Mouse (Mus musculus) T-helper 17 cell (primary cell): ENCODE data around the gene Apold1.

Experiments
- in situ Hi-C, 2 experiments: fragments of 300-600 bp; cut with MboI, MseI; formaldehyde crosslinking; loops; 1 replicate in 1 of 2; 2 replicates in 1 of 2; pipeline ENCODE4 v1.15.1; 2025; ENCODE audit warnings: high pct_unique_total_duplicates in 2 of 2

The Apold1 gene

DNA sequence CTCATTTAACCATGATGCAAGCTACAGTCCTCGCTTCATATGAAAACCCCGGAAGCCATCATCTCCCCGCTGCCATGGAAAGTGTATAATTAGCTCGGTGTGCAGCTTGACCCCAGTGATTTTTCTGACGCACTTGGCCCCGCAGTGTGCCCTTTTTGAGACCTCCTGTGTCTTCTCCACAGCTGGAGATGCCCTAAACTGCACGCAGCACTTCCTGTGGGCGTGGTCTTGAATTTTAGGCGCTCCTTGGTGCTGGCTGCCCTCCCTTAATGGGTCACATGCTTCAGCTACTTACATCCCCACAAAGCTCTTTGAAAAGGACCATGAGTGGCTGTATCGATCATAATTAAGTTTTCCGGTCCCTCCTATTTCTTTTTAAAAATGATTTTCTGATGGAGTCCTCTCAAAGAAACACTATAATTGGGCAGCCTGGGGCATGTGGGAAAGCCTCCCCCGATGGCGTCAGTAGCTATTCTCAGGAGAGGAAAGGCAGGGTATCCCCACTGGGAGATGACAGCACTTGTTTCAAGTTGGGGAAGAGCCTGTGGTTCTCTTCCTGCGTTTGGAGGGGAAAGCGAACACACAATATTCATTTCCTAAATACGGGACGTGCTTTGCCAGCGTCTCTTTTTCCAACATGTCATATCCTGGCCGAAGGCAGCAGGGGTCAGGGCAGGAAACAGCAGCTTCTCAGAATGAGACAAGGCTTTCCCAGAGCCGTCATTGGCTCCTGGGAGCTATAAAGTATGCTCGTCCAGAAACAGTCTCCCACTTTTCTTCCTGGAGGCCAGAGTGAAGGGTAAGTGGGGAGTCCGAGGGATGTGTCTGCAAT lies at the start of gene Apold1:
TSS of gene Apold1 (plus strand) at position 488 of the 832 bp plus-strand sequence.
- in situ Hi-C loops = loop anchor here in 1 of 2 experiments (10.0 kb wide), 1 partner anchor 837 kb away; no protein-coding TSS in a partner anchor

DNA sequence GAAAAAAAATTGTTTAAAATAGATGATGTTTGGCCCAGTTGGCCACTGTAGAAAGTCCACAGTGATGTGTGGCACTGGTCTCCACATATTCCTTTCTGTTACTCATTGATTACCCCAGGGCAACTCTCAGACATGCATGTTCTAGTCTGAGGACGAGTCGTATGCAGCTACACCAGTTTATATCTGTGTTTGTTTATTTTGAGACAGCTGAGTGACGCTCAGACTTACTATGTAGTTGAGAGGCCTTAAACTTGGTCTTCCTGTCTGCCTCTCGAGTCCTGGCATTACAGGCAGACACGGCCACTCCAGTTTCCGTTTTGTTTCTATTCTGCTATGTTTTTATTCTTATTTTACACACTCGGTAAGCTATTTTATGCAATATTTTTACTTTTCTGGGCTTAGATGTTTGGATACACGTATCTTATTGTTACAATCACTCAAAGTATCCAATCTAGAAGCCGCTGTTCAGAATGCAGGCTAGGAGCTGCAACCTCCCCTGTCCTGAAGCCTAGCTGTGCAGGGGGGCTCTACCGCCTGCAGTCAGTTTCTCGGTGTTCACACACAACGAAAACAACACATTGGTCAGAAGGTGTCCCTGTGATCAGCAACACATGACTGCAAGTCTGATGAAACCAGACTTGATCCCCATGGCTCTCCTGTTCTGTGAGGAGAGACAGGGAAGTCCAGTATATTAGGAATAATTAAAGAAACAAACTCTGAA lies 48.9 kb upstream of the Apold1 start:
- in situ Hi-C loops = loop anchor here in 1 of 2 experiments (5.0 to 10.0 kb wide), 2 partner anchors 35 to 1872 kb away; partner anchors contain the start of genes Gpr19, H2afj and Hist4h4

DNA sequence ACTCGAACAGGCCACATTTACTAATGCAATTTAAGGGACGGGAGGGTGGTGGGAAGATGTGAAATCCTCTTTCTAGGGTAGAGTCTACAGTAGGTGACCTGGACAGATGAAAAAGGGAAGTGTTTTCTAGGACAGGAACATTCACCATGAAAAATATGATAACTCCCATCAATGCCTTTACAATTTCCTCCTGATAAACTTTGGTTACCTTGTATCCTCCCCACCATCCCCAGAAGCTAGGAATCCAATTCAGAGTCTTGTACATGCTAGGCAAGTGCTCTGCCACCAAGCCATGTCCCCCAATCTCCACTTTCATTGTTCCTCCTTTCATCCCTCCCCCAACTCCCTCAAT lies 48.3 kb upstream of the Apold1 start:
- in situ Hi-C loops = loop anchor here in 1 of 2 experiments (5.0 to 10.0 kb wide), 2 partner anchors 36 to 1872 kb away; partner anchors contain the start of genes Gpr19, H2afj and Hist4h4

DNA sequence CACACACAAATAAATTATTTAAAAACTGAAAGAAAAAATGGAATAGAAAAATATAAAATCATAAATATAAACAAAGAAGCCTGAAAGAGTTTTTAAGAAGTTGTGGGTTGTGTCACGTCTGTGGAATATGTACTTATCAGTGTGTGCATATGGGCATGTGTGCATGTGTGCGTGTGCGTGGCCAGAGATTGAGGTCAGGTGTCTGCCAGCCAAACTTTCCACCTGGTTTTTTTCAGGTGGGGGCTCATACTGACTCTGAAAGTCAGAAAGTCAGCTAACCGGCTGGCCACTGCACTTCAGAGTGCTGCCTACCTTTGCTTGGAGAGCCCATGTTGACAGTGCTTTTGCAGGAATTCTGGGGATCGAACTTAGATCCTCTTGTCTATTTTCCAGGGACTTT lies 47.2 kb upstream of the Apold1 start:
- in situ Hi-C loops = loop anchor here in 1 of 2 experiments (5.0 to 10.0 kb wide), 2 partner anchors 37 to 1870 kb away; partner anchors contain the start of genes Gpr19, H2afj and Hist4h4

DNA sequence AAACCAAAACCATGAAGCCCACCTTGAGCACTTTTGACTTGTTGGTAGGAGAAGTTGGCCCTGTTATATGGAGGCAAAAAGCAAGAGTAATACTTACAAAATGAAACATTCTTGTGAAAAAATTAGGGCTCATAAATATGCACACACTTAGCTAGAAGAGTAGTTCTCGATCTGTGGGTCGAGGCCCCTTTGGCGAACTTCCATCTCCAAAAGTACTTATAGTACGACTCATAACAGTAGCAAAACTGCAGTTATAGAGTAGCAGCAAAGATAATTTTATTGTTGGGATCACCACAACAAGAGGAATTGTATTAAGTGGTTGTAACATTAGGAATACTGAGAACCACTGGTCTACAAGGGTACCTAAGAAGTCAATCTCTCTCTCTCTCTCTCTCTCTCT lies 41.7 kb upstream of the Apold1 start:
- in situ Hi-C loops = loop anchor here in 1 of 2 experiments (10.0 kb wide), 1 partner anchor 1865 kb away; the partner anchor contains the start of genes H2afj and Hist4h4

DNA sequence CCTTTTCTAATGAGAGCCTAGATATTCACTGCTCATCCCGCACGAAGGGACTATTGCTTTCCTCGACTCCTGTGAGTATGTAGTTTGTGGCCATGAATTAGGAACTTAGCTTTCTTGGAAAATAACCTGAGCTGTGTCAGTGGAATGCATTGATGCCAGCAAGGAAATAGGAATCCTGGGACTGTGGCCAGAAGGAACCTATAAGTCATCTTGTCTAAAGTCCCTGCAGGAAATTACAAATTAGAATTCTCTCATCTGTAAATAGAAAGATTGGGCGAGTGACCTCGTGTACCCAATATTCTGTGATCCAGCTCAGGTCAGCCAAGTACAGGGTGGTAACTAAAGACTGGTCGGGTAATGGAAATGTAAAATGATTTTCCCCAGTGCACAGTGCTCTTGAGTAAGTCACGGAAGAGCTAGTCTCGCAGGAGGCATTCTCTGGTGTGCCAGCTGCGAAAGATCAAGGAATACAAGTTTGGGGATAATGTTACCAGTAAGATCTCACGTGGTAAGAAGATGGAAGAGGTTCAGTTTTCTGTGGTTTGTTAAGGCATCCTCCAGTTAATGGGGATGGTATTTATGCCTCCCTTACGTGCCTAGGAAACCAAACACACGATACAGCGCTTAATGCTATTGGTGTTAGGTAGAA lies 37.6 kb upstream of the Apold1 start:
- in situ Hi-C loops = no loop called here

DNA sequence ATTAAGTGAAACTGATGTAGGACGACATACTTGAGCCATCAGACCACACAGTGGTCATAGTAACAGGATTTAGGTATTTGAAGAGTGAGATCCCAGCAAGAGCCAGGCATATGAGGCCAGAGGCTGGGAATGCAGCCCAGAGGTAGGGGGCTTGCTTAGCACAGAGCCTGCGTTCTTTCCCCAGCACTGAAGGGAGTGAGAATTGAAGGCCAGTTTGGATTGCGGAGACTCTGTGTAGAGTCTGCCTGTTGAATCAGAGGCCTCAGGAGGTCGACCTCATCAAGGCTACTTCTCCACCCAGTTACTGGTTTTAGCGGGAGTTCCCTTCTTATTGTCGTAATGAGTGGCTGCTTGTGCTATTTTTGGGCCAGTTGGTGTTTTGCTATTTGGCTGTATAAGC lies 35.5 kb upstream of the Apold1 start:
- in situ Hi-C loops = loop anchor here (5.0 kb wide), 1 partner anchor 69 kb away; no protein-coding TSS in a partner anchor

DNA sequence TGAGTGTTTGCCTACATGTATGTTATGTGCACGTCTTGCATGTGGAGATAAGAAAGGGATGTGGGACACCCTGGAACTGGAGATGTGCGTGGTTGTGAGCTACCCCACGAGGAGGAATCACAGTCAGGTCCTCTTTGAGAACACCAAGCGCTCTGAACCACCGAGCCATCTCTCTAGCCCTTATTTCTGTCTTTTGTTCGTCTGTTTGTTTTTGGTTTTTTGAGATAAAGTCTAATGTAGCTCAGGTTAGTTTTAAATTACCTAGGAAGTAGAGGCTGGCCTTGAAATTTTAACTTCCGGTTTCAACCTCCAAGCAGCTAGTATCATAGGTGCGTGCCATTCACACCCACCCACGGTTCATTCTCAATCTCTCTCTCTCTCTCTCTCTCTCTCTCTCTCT lies 34.7 kb upstream of the Apold1 start:
- in situ Hi-C loops = loop anchor here (5.0 kb wide), 1 partner anchor 70 kb away; no protein-coding TSS in a partner anchor

DNA sequence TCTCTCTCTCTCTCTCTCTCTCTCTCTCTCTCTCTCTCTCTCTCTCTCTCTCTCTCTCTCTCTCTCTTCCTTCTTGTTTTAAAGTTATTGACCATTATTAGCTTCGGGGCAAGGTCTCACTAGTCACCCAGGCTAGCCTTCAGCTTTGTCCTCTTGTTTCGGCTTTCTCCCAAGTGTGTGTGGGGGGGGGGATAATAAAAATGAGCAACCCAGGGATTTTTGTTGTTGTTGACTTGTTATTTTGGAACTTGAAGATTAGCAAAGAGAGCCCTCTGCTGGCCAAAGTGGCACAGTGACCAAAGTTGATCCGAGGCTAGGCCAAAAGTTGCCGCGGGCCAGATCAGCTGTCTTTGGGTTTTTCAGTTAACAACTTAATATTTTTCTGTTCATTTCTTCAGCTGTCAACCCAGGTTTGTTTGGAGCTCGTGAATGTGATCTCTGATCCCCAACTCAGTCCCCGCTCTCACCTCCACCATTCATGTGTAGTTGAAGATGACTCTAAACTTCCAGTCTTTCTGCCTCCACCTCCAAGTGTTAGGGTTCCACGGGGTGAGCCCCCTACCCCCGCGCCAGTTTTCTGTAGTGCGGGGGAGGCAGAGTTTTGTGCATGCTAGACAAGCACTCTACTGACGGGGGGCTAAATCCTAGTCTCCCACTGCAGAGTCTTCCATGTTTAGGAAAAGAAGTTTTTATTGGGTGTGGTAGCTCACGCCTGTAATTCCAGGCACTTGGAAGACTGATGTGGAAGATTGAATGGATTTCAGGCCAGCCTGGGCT lies 34.0 kb upstream of the Apold1 start:
- in situ Hi-C loops = loop anchor here (5.0 kb wide), 1 partner anchor 70 kb away; no protein-coding TSS in a partner anchor

DNA sequence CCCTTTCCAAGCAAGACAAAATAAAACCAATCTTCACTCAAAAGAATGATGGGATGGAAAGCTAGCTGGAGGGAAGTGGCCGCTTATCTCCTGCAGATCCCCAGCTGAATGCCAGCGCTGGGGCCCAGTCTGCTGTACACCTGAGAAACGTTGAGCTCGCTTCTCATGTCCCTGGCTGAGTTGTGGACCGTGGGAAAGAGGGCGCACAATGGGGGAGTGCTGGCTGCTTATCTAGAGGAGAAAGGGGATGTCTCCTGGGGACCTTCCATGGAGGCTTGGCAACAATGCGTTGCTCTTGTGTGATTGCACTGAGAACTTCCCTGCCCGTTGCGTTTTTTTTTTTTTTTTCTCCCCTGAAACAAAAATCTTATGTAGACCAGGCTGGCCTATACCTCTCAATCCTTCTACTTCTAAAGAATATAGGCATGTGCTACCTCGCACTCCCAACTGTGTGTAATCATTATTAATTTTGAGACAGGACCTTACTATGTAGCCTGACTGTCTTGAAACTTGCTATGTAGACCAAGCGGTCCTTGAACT lies 32.9 kb upstream of the Apold1 start:
- in situ Hi-C loops = loop anchor here (5.0 kb wide), 1 partner anchor 71 kb away; no protein-coding TSS in a partner anchor

DNA sequence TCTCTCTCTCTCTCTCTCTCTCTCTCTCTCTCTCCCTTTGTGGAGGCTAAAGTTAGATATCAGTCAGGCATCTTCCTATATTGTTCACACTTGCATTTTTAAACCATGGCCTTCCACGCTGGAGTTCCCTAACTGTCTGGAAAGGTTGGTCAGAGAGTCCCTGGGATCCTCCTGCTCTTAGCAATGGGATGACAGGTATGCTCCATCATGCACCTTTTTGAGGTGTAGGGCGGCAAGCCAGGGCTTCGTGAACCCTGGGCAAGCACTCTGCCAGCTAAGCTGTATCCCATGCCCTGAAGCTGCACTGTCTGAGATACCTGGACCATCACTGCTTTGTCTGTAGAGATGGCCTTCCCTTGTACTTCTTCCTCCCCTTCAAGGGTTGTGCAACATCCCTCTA lies 32.3 kb upstream of the Apold1 start:
- in situ Hi-C loops = loop anchor here (5.0 kb wide), 1 partner anchor 72 kb away; no protein-coding TSS in a partner anchor

DNA sequence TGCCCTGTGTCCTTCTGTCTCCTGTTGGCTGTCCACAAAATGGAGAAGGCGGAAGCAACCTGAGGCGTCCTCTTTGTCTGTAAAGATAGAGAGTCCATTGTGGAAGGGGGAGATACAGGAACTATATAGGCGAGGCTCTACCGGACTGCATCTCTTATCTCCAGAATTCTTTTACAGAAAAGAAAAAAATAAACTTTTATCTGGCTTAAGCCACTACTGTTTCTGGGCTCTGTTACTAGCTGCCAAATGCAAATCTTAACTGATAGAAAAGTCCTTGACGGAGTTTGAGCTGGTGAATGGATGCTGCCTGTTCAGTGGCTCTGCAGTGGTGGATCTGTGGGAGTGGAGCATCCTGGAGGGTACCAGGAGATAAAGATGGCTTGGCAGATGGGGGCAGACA lies 30.2 kb upstream of the Apold1 start:
- in situ Hi-C loops = no loop called here

DNA sequence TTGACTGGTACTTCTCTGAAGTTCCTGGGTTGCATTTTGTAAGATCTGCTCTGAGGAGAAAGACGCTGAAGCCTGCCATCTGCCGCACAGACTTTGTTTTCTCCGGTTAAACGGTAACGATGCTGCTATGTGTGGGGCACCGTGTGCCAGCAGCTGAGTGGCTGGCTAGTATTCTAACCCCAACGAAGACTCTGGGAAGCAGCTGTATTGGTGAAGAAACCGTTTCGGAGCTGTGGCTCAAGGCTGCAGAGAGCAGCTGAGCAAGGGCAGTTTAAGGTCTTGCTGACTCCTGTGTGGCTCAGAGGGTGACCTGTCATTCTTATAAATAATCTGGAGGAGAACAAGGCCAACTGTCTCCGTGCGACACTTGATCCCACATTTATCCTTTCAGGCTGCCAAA lies 27.5 kb upstream of the Apold1 start:
- in situ Hi-C loops = no loop called here

DNA sequence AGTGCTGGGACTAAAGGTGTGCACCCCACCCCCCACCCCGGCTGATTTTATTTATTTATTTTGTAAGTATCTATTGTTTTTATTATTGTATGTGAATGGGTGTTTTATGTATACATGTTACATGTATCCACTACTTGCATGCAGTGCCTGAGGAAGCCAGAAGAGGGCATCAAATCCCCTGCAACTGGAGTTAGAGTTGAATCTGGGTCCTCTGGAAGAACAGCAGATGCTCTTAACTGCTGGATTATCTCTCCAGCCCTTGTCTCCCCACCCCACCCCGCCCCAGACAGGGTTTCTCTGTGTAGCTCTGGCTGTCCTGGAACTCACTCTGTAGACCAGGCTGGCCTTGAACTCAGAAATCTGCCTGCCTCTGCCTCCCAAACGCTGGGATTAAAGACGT lies 25.1 kb upstream of the Apold1 start:
- in situ Hi-C loops = no loop called here

DNA sequence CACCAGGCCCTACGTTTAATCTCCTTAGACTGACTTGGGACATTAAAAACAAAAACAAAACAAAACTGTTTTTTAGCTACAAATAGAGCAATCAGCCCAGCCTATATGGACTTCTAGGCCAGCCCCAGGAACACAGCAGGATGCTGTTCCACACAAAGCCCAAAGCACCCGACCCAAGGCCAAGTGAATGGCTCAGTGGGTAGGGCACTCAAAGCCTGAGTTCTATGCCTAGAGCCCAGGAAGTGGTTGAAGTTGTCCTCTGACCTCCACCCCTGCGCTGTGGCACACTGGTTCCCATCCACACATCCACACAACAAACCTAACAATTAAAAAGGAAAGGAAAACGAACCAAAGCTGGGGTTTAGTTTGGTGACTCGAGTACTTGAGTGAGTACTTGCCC lies 20.2 kb upstream of the Apold1 start:
- in situ Hi-C loops = no loop called here

DNA sequence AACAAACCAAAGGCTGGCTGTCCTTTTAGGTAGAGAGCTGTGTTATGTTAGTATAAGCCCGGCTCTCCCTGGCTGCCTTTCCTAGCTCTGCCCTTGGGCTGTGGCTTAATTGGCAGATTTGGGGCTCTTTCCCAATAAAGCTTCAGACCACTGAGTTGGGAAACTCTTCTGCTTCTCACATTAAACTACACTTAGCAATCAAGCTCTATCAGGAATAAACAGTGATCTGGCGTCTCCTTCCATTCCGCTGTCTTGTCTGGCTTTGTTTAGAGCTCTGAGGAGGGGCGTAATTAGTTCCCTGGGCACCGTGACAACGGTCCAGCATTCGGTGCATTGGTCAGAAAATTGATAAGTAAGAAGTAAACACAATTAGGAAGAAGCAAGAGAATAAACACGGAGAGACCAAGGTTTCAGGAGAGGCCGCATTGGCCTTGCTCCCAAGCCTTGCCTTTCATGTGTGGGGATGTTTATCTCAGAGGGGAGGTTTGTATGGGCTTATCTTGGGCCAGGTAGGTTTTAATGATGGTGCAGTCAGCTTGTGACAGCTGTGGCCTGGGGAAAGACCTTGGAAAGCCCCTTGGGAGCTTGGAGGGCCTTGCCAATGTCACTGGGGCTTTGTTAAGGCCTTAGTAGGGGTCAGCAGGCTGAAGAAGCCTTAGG lies 19.5 kb upstream of the Apold1 start:
- in situ Hi-C loops = no loop called here

DNA sequence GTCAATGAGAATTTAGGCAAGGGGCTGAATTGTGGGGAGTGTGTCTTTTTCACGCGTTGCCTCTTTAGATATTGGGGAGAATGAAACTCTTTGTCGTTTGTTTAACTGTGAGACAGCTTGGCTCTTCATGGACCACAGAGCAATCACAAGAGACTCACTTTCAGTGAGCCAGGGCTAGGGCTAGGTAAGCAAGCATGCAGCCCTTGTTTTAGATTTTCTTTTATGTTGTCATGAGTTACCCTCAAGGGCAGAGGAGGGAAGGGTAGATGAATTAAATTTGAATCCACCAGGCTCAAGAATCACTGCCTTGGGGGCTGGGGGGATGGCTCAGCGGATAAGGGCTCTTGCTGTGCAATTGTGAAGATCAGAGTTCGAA lies 19.0 kb upstream of the Apold1 start:
- in situ Hi-C loops = no loop called here

DNA sequence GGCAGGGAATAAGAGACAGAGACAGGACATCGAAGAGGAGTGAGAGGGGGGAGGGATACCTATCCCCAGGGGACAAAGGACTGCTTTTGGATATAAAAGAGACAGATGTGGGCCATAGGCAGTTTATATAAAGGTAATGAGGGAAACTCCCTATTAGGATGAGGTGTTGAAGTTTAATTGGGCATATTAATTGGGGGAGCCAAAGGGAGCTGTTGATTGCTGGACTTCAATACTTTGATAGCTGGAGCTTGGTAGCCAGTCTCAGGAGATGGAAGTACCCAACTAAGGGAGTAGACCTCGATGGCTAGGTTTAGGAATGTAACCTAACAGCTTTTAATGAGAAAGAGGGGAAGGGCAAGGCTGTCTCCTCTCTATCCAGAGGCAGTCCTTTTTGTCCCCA lies 17.6 kb upstream of the Apold1 start:
- in situ Hi-C loops = no loop called here

DNA sequence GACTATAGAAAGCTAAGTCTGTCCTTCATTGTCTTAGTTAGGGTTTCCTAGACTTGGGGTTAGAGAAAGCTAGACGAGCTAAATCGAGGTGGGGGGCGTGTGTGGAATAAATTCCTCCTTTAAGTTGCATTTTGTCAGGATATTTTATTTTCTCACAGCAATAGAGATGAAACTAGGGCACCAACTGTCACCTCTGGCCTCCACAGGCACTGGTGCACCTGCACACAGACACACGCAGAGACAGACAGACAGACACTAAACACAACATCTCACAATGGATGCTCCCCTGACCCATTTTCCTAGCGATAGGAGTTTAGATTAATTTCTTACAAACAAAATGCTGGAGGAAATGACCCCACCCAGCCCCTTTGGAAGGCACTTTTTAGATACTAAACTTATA lies 14.8 kb upstream of the Apold1 start:
- in situ Hi-C loops = no loop called here

DNA sequence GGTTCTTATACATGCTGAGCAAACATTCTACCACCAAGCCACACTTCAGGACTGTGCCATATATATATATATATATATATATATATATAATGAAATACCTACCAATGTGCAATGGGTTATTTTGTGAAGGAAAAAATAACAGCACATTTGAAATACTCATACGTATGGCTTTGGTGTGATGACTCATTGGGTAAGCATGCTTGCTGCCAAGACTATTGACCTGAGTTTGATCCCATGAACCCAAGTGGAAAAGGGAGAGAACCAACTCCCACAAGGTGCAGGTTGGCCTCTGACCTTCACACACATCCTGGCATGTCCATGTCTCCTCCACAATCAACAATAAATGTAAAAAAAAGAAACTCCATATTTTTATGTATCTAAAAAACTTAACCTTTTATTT lies 13.2 kb upstream of the Apold1 start:
- in situ Hi-C loops = no loop called here
